Mouse (Mus musculus) stomach, embryonic 14.5 days (tissue): Measurements from ENCODE around the gene B3galt6. TPM values are rescaled to one million over a fixed set of nuclear protein-coding genes. Genes with fewer than 3 reads are reported as not detected.

Experiments
- ATAC-seq: fragments of 200-750 bp; cut with Nextera tagmentation; 2 replicates; pipeline ENCODE4 v1.8.0; 2017; ENCODE audit warnings: low read depth, moderate TSS enrichment; ENCODE audit not compliant: insufficient number of reproducible peaks, insufficient read depth, low FRiP score
- H3K27ac ChIP-seq: fragments of 300-500 bp; sonication (generic); 2 replicates; pipeline ENCODE4 v1.5.1; 2014; ENCODE audit warnings: mild to moderate bottlenecking, low read length, moderate library complexity, mixed read lengths
- H3K27me3 ChIP-seq: fragments of 300-500 bp; sonication (generic); 2 replicates; pipeline ENCODE4 v1.6.1; 2014; ENCODE audit warnings: low read length, control low read depth, mixed read lengths; ENCODE audit not compliant: control insufficient read depth, insufficient read depth
- H3K36me3 ChIP-seq: fragments of 300-500 bp; sonication (generic); 2 replicates; pipeline ENCODE4 v1.6.1; 2014; ENCODE audit warnings: mild to moderate bottlenecking, control low read depth, low read length, moderate library complexity, mixed read lengths; ENCODE audit not compliant: control insufficient read depth, insufficient read depth
- H3K4me1 ChIP-seq: fragments of 300-500 bp; sonication (generic); 2 replicates; pipeline ENCODE4 v1.6.1; 2014; ENCODE audit warnings: low read length, control low read depth, mixed read lengths; ENCODE audit not compliant: control insufficient read depth, insufficient read depth
- H3K4me2 ChIP-seq: fragments of 300-500 bp; sonication (generic); replicated peaks from 2 replicates; pipeline ENCODE4 v1.6.1; 2014; ENCODE audit warnings: low read depth, low read length, control low read depth
- H3K4me3 ChIP-seq: fragments of 300-500 bp; sonication (generic); 2 replicates; pipeline ENCODE4 v1.5.1; 2014; ENCODE audit warnings: low read depth, low read length, control low read depth
- H3K9ac ChIP-seq: fragments of 300-500 bp; sonication (generic); replicated peaks from 2 replicates; pipeline ENCODE4 v1.6.1; 2014; ENCODE audit warnings: low read depth, mild to moderate bottlenecking, control low read depth, low read length, moderate library complexity, mixed read lengths
- H3K9me3 ChIP-seq: fragments of 300-500 bp; sonication (generic); 2 replicates; pipeline ENCODE4 v1.6.1; 2016; ENCODE audit warnings: low read depth, low read length, control low read depth; ENCODE audit not compliant: control insufficient read depth
- WGBS: fragments of 180-500 bp; shearing (Covaris S2); extraction: QIAGEN DNeasy Blood & Tissue Kit; methylation state at CpG from one replicate; pipeline ENCODE4 v1.1.7; 2014; 5-methylcytosine and 5-hydroxymethylcytosine counted together
- polyA plus RNA-seq: library from polyadenylated mRNA; unstranded; fragments of >200 nt; fragmentation: Nextera tagmentation; extraction: Ambion mirVana; gene quantifications from 2 replicates; pipeline ENCODE4 v1.2.1, GENCODE M21; 2014

The B3galt6 gene
- polyA plus RNA-seq, 1 experiment from 2014 or later, result 18.6 TPM

DNA sequence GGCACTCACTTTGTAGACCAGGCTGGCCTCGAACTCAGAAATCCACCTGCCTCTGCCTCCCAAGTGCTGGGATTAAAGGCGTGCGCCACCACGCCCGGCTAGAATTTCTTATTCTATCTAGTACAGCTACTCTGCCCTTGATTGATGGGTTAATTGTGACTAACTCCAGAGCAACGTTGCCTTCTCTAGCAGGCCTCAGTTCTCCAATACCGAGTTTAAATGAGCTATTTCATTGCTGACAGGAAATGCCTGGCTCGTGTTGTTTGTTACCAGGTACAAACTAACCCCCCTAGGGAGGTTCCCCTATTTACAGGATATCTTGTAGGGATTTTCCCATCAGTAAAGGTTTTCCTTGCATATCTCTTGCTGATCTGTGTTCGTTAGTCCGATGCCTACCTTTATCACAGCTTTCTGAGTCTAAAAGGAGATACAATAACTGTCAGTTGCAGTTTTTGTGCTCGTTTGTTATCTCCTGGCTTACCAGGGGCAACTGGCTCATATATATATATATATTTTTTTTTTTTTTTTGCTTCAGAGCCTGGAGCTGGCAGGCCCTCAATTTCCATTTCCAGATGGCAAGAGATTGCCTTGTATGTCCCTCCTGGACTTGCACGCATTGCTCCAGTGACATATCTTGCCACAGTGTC is 10.9 kb downstream of the B3galt6 start:
- no peaks in the 10 kb centered on the region for H3K4me1 ChIP-seq
- H3K4me3 ChIP-seq, result no peak overlapping the region
- no peak overlapping the region for H3K9ac ChIP-seq
- H3K4me2 ChIP-seq, result no peak overlapping the region
- no peaks in the 10 kb centered on the region for H3K36me3 ChIP-seq
- no peak for ATAC-seq
- WGBS, result 77% methylated on average over 12 of the region's 12 CpGs
- no peaks in the 10 kb centered on the region for H3K27me3 ChIP-seq
- H3K27ac ChIP-seq, result no peak overlapping the region
- H3K9me3 ChIP-seq, result no peaks in the 10 kb centered on the region

DNA sequence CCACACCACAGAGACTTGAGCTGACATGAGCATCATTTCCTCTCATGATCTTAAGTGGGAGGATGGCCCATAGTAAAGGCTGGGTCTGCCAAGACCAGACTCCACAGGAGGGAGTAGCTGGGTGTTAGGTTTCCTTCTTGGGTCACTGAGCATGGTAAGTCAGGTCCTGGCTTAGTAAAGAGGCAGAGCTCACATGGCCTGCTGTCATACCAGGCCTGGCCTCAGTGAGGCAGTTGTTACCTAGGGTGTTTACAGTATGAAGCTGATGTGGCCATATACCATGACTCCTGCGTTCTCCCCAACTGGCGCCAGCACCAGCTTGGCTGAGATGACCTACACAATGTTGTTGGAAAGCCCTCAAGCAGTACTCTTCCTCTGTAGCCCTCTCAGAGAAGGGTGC is 19.2 kb downstream of the B3galt6 start:
- Histone ChIP-seq H3K27me3 (no peaks in the 10 kb centered on the region), H3K4me1 (peaks cover 3% of the 10 kb centered on the region; the same call in 1 of the 2 replicates), H3K4me2 (no peak overlapping the region), H3K9me3 (no peaks in the 10 kb centered on the region), H3K9ac (no peak overlapping the region), H3K4me3 (no peak overlapping the region), H3K27ac (no peak overlapping the region), H3K36me3 (no peaks in the 10 kb centered on the region)
- WGBS, result 75% methylated on average over 2 of the region's 2 CpGs
- no peak for ATAC-seq

DNA sequence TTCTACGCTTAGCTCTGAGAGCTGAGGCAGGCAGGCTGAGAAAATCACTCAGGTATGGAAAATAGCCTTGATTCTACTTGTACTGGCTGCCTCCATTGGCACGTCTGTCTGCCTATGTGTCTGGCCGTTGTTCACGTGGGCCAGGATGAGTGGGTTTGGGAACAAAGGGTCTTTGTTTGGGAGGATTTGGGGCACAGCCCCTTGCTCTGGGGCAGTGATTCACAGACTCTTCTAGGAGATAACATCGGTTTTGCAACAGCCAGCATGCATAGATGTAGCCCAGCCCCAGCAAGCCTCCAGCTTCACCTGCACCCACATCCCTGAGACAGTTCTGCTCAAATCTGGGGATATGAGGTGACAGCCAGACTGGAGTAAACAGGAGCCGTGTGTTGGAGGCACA is 19.8 kb downstream of the B3galt6 start:
- no peak for ATAC-seq
- Histone ChIP-seq H3K27ac (no peak overlapping the region), H3K9ac (no peak overlapping the region), H3K4me3 (no peak overlapping the region), H3K9me3 (no peaks in the 10 kb centered on the region), H3K27me3 (no peaks in the 10 kb centered on the region), H3K4me1 (peaks cover 3% of the 10 kb centered on the region; the same call in 1 of the 2 replicates), H3K36me3 (no peaks in the 10 kb centered on the region), H3K4me2 (no peak overlapping the region)
- 81% methylated on average over 6 of the region's 6 CpGs for WGBS

DNA sequence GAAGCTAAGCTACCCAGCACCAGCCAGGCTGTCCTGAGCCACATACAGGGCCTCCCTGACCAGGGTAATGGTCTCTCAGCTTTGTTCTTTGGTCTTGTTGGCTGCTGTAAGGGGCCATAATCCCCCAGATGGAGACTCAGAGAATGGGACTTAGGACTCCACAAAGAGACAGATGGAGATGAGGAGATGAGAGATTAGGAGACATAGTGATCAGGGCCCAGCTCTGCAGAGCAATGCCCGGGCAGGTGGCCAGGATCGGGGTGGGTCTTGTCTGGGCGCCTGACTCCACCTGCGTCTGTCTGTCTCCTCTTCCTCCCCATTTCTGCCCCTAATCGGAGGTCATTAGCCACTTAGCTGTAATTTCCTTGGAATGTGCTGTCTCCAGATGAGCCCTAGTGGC is 22.2 kb downstream of the B3galt6 start:
- WGBS, result 87% methylated on average over 5 of the region's 5 CpGs
- H3K27ac ChIP-seq, result no peak overlapping the region
- H3K27me3 ChIP-seq, result no peaks in the 10 kb centered on the region
- peaks cover 3% of the 10 kb centered on the region; the same call in 1 of the 2 replicates for H3K4me1 ChIP-seq
- no peak overlapping the region for H3K4me2 ChIP-seq
- no peaks in the 10 kb centered on the region for H3K9me3 ChIP-seq
- no peak overlapping the region for H3K9ac ChIP-seq
- H3K4me3 ChIP-seq, result no peak overlapping the region
- peaks cover 11% of the 10 kb centered on the region for H3K36me3 ChIP-seq
- ATAC-seq, result no peak

DNA sequence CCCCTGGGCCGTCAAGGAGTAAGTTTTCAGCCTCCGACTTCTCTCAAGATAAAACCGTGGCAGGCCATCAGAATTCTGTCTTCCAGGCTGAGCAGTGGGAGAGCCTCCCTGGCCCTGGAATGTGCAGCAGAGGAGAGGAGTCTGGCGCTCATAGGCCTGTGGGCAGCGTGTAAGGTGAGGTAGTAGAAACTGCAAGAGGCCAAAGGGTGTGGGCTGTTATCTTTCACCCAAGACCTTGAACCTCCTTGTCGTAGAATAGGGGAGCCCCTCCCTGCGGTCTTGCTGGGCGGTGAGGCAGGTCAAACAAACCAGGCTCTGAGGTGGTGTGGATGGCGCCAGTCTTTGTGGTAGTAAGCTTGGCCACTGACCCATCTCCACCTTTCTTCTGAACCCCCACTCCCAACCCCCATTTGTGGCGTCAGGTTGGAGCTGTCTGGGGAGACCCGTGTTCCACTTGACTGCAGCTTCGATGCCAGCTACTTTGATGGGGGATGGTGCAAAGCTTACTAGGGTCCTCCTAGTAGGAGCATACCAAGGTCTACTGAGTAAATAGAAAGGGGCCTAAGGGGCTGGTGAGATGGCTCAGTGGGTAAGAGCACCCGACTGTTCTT is 23.3 kb downstream of the B3galt6 start:
- H3K9ac ChIP-seq, result no peak overlapping the region
- 75% methylated on average over 13 of the region's 13 CpGs for WGBS
- H3K36me3 ChIP-seq, result peaks cover 11% of the 10 kb centered on the region
- H3K9me3 ChIP-seq, result no peaks in the 10 kb centered on the region
- peaks cover 3% of the 10 kb centered on the region; the same call in 1 of the 2 replicates for H3K4me1 ChIP-seq
- no peak overlapping the region for H3K27ac ChIP-seq
- no peak overlapping the region for H3K4me2 ChIP-seq
- no peaks in the 10 kb centered on the region for H3K27me3 ChIP-seq
- no peak overlapping the region for H3K4me3 ChIP-seq
- no peak for ATAC-seq

DNA sequence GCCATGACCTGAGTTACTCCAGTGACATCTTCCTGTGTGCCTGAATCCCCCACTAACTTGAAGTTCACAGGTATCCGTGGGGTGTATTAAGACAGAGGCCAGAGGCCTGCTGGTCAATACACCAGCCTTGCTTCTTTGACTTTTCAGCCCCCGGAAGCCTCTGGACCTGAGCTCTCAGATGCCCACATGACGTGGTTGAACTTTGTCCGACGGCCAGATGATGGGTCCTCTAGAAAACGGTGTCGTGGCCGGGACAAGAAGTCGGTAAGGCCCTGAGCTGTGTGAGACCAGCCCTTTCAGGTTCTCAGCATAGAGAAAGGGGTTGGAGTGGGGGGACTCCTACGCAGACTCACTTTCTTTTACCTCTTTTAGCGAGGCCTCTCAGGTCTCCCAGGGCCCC is 28.1 kb downstream of the B3galt6 start:
- Histone ChIP-seq H3K27ac (no peak overlapping the region), H3K4me1 (peaks cover 7% of the 10 kb centered on the region), H3K4me3 (no peak overlapping the region), H3K27me3 (no peaks in the 10 kb centered on the region), H3K9me3 (no peaks in the 10 kb centered on the region), H3K4me2 (no peak overlapping the region), H3K9ac (no peak overlapping the region), H3K36me3 (peaks cover 11% of the 10 kb centered on the region)
- ATAC-seq, result no peak
- 91% methylated on average over 11 of the region's 11 CpGs for WGBS

DNA sequence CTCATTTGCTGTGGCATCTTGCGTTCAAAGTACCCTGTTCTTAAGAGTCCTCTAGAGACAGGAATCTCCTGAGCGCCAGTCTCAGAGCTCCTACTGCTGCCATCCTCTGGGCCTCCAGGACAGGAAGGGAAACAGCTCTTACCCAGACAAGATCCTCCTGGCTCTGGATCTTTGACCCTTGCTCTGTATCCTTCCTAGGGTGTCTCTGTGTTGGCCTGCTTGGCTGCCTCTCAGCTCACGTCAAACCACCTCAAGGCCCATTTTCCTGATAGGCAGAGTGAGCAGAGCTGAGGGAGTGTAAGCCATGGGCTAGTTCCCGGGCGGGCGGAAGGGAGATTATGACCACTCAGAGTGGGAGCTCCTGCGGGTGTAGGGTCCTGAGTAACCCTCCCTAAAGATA is 29.3 kb downstream of the B3galt6 start:
- Histone ChIP-seq H3K4me3 (peak overlapping the region; percentile 40), H3K4me1 (peaks cover 4% of the 10 kb centered on the region; the same call in 1 of the 2 replicates), H3K4me2 (peak overlapping the region; percentile 68), H3K27me3 (no peaks in the 10 kb centered on the region), H3K9ac (no peak overlapping the region), H3K9me3 (no peaks in the 10 kb centered on the region), H3K36me3 (peaks cover 14% of the 10 kb centered on the region), H3K27ac (no peak overlapping the region)
- ATAC-seq, result no peak
- WGBS, result 62% methylated on average over 7 of the region's 7 CpGs

DNA sequence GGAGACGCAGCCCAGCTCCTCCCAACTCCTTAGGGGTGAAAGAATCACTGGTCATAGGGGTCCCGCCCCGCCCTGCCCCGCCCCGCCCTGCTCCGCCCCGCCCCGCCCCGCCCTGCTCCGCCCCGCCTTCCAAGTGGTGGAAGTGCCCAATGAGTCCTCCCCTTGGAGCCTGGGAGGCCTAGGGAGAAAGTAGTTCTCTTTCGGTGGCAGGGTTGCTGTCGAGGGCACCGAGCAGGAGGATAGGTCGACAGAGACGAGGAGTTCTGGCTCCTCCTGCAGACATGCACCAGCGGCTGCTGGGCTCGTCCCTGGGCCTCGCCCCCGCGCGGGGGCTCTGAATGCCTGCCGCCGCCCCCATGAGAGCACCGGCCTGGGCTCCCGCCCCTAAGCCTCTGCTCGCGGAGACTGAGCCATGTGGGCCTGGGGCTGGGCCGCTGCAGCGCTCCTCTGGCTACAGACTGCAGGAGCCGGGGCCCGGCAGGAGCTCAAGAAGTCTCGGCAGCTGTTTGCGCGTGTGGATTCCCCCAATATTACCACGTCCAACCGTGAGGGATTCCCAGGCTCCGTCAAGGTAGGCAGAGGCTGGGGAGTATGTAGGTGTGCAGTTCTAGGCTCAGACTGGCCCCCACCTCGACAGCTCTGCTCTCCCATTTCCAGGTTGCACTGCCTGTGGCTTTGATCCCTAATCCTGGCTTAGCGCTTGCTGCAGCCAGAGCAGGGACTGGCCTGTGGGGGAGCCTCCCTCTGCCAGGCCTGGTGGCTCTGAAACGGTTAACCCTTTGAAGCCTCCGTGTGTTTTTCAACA is 30.1 kb downstream of the B3galt6 start, which contains the start of gene C1qtnf12:
C1qtnf12 (plus strand) TSS at position 152 of the 805 bp plus-strand sequence.
- Histone ChIP-seq H3K4me3 (peak within 1 kb of the TSS; percentile 40), H3K4me2 (peak within 1 kb of the TSS; percentile 68), H3K27me3 (no peaks in the 10 kb centered on the region), H3K9me3 (no peaks in the 10 kb centered on the region), H3K36me3 (peaks cover 20% of the 10 kb centered on the region), H3K4me1 (peaks cover 4% of the 10 kb centered on the region; the same call in 1 of the 2 replicates), H3K27ac (no peak within 1 kb of the TSS), H3K9ac (peak within 1 kb of the TSS; percentile 54)
- under 1% methylated on average over 36 of the region's 42 CpGs for WGBS
- ATAC-seq, result peak; percentile 82
